In the genomic region with DNA sequence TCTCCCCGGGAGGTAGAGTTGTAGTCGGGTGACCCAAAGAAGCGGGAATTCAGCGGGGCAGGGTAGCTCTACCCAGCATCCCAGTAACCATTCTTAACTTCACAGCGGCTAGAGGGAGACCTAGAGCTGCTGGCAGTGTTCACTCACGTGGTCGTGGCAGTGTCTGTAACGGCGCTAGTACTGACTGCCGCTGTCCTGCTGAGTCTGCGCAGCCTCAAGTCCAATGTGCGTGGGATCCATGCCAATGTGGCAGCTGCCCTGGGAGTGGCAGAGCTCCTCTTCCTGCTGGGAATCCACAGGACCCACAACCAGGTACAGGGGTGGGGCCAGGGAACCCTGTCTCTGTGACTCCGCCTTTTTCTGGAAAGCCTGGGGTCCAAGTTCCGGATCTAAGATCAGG, we compare ENCODE assay signal across 7 mouse cellular contexts. TPM values are rescaled to one million over a fixed set of nuclear protein-coding genes. Genes with fewer than 3 reads are reported as not detected.
DNase-seq lines count a peak whose midpoint lies in the region; ATAC-seq lines count a peak whose summit lies in the region.

No protein-coding gene starts in this region.

- no peak overlapping the region for H3K9ac ChIP-seq in intestine, embryonic 15.5 days

- peak; percentile 78 for DNase-seq in adrenal gland, postnatal 14 days
- DNase-seq in cerebellum, postnatal 14 days: peak; percentile 91 to 94
- DNase-seq in gastrocnemius, postnatal 10 days: peak; percentile 63
- peak; percentile 65 to 69 for DNase-seq in left cerebral cortex, postnatal 36 days (ENCODE audit: low spot score in 2 of 2)
- DNase-seq in MN1 (ENCODE audit: low spot score): no peak

- peaks cover 19% of the 10 kb centered on the region for H3K27me3 ChIP-seq in intestine, embryonic 15.5 days (replicated peaks)

- H3K9me3 ChIP-seq in intestine, embryonic 15.5 days: no peaks in the 10 kb centered on the region

- H3K4me3 ChIP-seq in intestine, embryonic 15.5 days (replicated peaks): no peak overlapping the region

- H3K27ac ChIP-seq in intestine, embryonic 15.5 days: no peak overlapping the region

- peak; percentile 69 for ATAC-seq in intestine, embryonic 15.5 days
- ATAC-seq in megakaryocyte-erythroid progenitor cell, adult 5-6 weeks (replicated peaks; ENCODE audit: low FRiP score, low TSS enrichment, poor library complexity, severe bottlenecking): peak; percentile 53; the same call in 1 of the 2 replicates

- intact Hi-C loops in left cerebral cortex, postnatal 36 days (cut with DNase I): no loop called here

- no peaks in the 10 kb centered on the region for H3K4me1 ChIP-seq in intestine, embryonic 15.5 days (replicated peaks)

- WGBS in intestine, embryonic 15.5 days: 12% methylated on average over 14 of the region's 14 CpGs

- H3K36me3 ChIP-seq in intestine, embryonic 15.5 days: no peaks in the 10 kb centered on the region

- peak overlapping the region; percentile 48 for H3K4me2 ChIP-seq in intestine, embryonic 15.5 days (replicated peaks)

RNA-seq across cellular contexts. Expression of a gene that starts 10.1 kb away (rescaled TPM):
- total RNA-seq in adrenal gland, postnatal 14 days (2021): 8.4 and 13.3 TPM in 2 replicates
- total RNA-seq in gastrocnemius, postnatal 10 days (2021): 10 to 100 TPM; 10.8 to 12.9 TPM
- polyA plus RNA-seq in intestine, embryonic 15.5 days (2015; fragmentation: Nextera tagmentation; extraction: Ambion mirVana): 36.1 and 43.3 TPM in 2 replicates
- total RNA-seq in left cerebral cortex, postnatal 36 days (2021): 10 to 100 TPM; 18.1 to 24.3 TPM
- total RNA-seq in megakaryocyte-erythroid progenitor cell, adult 5-6 weeks (2014; fragmentation: Nextera tagmentation): 5.7 and 5.8 TPM in 2 replicates
- 0.30 and 1.4 TPM in 2 replicates for total RNA-seq in megakaryocyte-erythroid progenitor cell, adult 5-6 weeks (2017)

RNA-seq across cellular contexts. Expression of a gene that starts 16.9 kb away (rescaled TPM):
- total RNA-seq in adrenal gland, postnatal 14 days (2021): 3.9 and 4.9 TPM in 2 replicates
- total RNA-seq in gastrocnemius, postnatal 10 days (2021): under 1 TPM; 0.14 to 0.54 TPM
- polyA plus RNA-seq in intestine, embryonic 15.5 days (2015; fragmentation: Nextera tagmentation; extraction: Ambion mirVana): 0.64 and 1.3 TPM in 2 replicates
- 10 to 100 TPM; 43.4 to 74.0 TPM for total RNA-seq in left cerebral cortex, postnatal 36 days (2021)
- total RNA-seq in megakaryocyte-erythroid progenitor cell, adult 5-6 weeks (2014; fragmentation: Nextera tagmentation): not detected in 2 replicates
- 0.05 TPM in 1 of 2 replicates, not detected in the other for total RNA-seq in megakaryocyte-erythroid progenitor cell, adult 5-6 weeks (2017)

RNA-seq across cellular contexts. Expression of a gene that starts 34.8 kb away (rescaled TPM):
- total RNA-seq in adrenal gland, postnatal 14 days (2021): 9.2 and 11.4 TPM in 2 replicates
- total RNA-seq in gastrocnemius, postnatal 10 days (2021): 1 to 10 TPM; 5.3 to 6.3 TPM
- 10.4 and 12.0 TPM in 2 replicates for polyA plus RNA-seq in intestine, embryonic 15.5 days (2015; fragmentation: Nextera tagmentation; extraction: Ambion mirVana)
- 10 to 100 TPM; 56.0 to 60.6 TPM for total RNA-seq in left cerebral cortex, postnatal 36 days (2021)
- total RNA-seq in megakaryocyte-erythroid progenitor cell, adult 5-6 weeks (2014; fragmentation: Nextera tagmentation): 8.6 and 12.2 TPM in 2 replicates
- 1.0 and 2.3 TPM in 2 replicates for total RNA-seq in megakaryocyte-erythroid progenitor cell, adult 5-6 weeks (2017)

RNA-seq across cellular contexts. Expression of a gene that starts 59.4 kb away (rescaled TPM):
- total RNA-seq in adrenal gland, postnatal 14 days (2021): 71.0 and 78.2 TPM in 2 replicates
- 10 to 100 TPM; 30.6 to 39.6 TPM for total RNA-seq in gastrocnemius, postnatal 10 days (2021)
- 62.6 and 65.0 TPM in 2 replicates for polyA plus RNA-seq in intestine, embryonic 15.5 days (2015; fragmentation: Nextera tagmentation; extraction: Ambion mirVana)
- total RNA-seq in left cerebral cortex, postnatal 36 days (2021): 100 to 1,000 TPM; 155 to 158 TPM
- 29.8 and 36.7 TPM in 2 replicates for total RNA-seq in megakaryocyte-erythroid progenitor cell, adult 5-6 weeks (2014; fragmentation: Nextera tagmentation)
- total RNA-seq in megakaryocyte-erythroid progenitor cell, adult 5-6 weeks (2017): 31.3 and 48.7 TPM in 2 replicates
